Mouse (Mus musculus) erythroblast, embryonic 14.5 days (primary cell): Measurements from ENCODE around the gene Ap1m1.

Experiments
- GATA1 ChIP-seq: IDR thresholded peaks from 2 replicates; pipeline ENCODE4 v1.6.1; 2012; ENCODE audit warnings: low read length, inconsistent platforms, mixed read lengths
- TAL1 ChIP-seq: IDR thresholded peaks from 3 replicates; pipeline ENCODE4 v1.6.1; 2012; ENCODE audit warnings: low read length, inconsistent platforms, mixed read lengths

- TF ChIP-seq GATA1 (no peak), TAL1 (no peak)
Observed at GRCm38 (mm10) chr8:72271051-72271660, 31.3 kb downstream of the Ap1m1 start.
